Mouse (Mus musculus): ENCODE data around the gene Rplp2. TPM values are rescaled to one million over a fixed set of nuclear protein-coding genes. Genes with fewer than 3 reads are reported as not detected.

Rplp2 gene
- polyA plus RNA-seq, 1 experiment from 2014 or later: 766 TPM

GRCm38 (mm10) chr7:141423811-141424210 is 23.4 kb upstream of the Rplp2 start:
- Histone ChIP-seq H3K27ac (no peak overlapping the region), H3K79me2 (ENCODE audit: inconsistent target) (no peaks in the 10 kb centered on the region), H3K36me3 (ENCODE audit: inconsistent target) (no peaks in the 10 kb centered on the region), H3K4me3 (ENCODE audit: inconsistent target) (no peak overlapping the region)
- WGBS (ENCODE audit: missing documents): 89% methylated on average over 4 of the region's 4 CpGs

- WGBS (ENCODE audit: missing documents): 90% methylated on average over 12 of the region's 12 CpGs
- Histone ChIP-seq H3K36me3 (ENCODE audit: inconsistent target) (peaks cover 19% of the 10 kb centered on the region), H3K4me3 (ENCODE audit: inconsistent target) (no peak overlapping the region), H3K79me2 (ENCODE audit: inconsistent target) (no peaks in the 10 kb centered on the region), H3K27ac (no peak overlapping the region)
Observed at GRCm38 (mm10) chr7:141426948-141427730, 20.0 kb upstream of the Rplp2 start.

- Histone ChIP-seq H3K4me3 (ENCODE audit: inconsistent target) (no peak overlapping the region), H3K36me3 (ENCODE audit: inconsistent target) (peaks cover 35% of the 10 kb centered on the region), H3K79me2 (ENCODE audit: inconsistent target) (peaks cover 1% of the 10 kb centered on the region; the same call in 1 of the 2 replicates), H3K27ac (no peak overlapping the region)
- WGBS (ENCODE audit: missing documents): 90% methylated on average over 5 of the region's 5 CpGs
Observed at GRCm38 (mm10) chr7:141428701-141429100, 18.5 kb upstream of the Rplp2 start.

- H3K4me3 ChIP-seq (ENCODE audit: inconsistent target): no peak within 1 kb of the TSS
- peaks cover 37% of the 10 kb centered on the region for H3K36me3 ChIP-seq (ENCODE audit: inconsistent target)
- H3K27ac ChIP-seq: no peak within 1 kb of the TSS
- H3K79me2 ChIP-seq (ENCODE audit: inconsistent target): peaks cover 7% of the 10 kb centered on the region
- 85% methylated on average over 19 of the region's 19 CpGs for WGBS (ENCODE audit: missing documents)
Observed at GRCm38 (mm10) chr7:141429310-141429709, 17.9 kb upstream of the Rplp2 start, which contains the start of gene Cend1. Gene Cend1, minus strand, starts transcription at chr7:141429491.

- Histone ChIP-seq H3K4me3 (ENCODE audit: inconsistent target) (no peak overlapping the region), H3K79me2 (ENCODE audit: inconsistent target) (peaks cover 14% of the 10 kb centered on the region), H3K36me3 (ENCODE audit: inconsistent target) (peaks cover 37% of the 10 kb centered on the region), H3K27ac (no peak overlapping the region)
- WGBS (ENCODE audit: missing documents): 94% methylated on average over 9 of the region's 9 CpGs
Observed at GRCm38 (mm10) chr7:141429840-141430584, 17.2 kb upstream of the Rplp2 start.

GRCm38 (mm10) chr7:141430585-141431240 is 16.5 kb upstream of the Rplp2 start:
- no peak overlapping the region for H3K27ac ChIP-seq
- WGBS (ENCODE audit: missing documents): 94% methylated on average over 9 of the region's 9 CpGs
- no peak overlapping the region for H3K4me3 ChIP-seq (ENCODE audit: inconsistent target)
- H3K79me2 ChIP-seq (ENCODE audit: inconsistent target): peaks cover 20% of the 10 kb centered on the region
- peaks cover 37% of the 10 kb centered on the region for H3K36me3 ChIP-seq (ENCODE audit: inconsistent target)

- Histone ChIP-seq H3K27ac (no peak overlapping the region), H3K4me3 (ENCODE audit: inconsistent target) (no peak overlapping the region), H3K36me3 (ENCODE audit: inconsistent target) (peaks cover 37% of the 10 kb centered on the region), H3K79me2 (ENCODE audit: inconsistent target) (peaks cover 29% of the 10 kb centered on the region)
- 92% methylated on average over 18 of the region's 19 CpGs for WGBS (ENCODE audit: missing documents)
Observed at GRCm38 (mm10) chr7:141431434-141432185, 15.6 kb upstream of the Rplp2 start.

GRCm38 (mm10) chr7:141432186-141432611 is 15.0 kb upstream of the Rplp2 start:
- H3K4me3 ChIP-seq (ENCODE audit: inconsistent target): no peak overlapping the region
- H3K36me3 ChIP-seq (ENCODE audit: inconsistent target): peaks cover 37% of the 10 kb centered on the region
- 64% methylated on average over 8 of the region's 8 CpGs for WGBS (ENCODE audit: missing documents)
- no peak overlapping the region for H3K27ac ChIP-seq
- peaks cover 35% of the 10 kb centered on the region for H3K79me2 ChIP-seq (ENCODE audit: inconsistent target)

- H3K27ac ChIP-seq: no peak overlapping the region
- WGBS (ENCODE audit: missing documents): 89% methylated on average over 5 of the region's 6 CpGs
- no peak overlapping the region for H3K4me3 ChIP-seq (ENCODE audit: inconsistent target)
- peaks cover 35% of the 10 kb centered on the region for H3K79me2 ChIP-seq (ENCODE audit: inconsistent target)
- peaks cover 37% of the 10 kb centered on the region for H3K36me3 ChIP-seq (ENCODE audit: inconsistent target)
Observed at GRCm38 (mm10) chr7:141432741-141433516, 14.2 kb upstream of the Rplp2 start.

GRCm38 (mm10) chr7:141433517-141434400 is 13.4 kb upstream of the Rplp2 start:
- H3K27ac ChIP-seq: no peak overlapping the region
- 90% methylated on average over 15 of the region's 15 CpGs for WGBS (ENCODE audit: missing documents)
- H3K36me3 ChIP-seq (ENCODE audit: inconsistent target): peaks cover 37% of the 10 kb centered on the region
- H3K79me2 ChIP-seq (ENCODE audit: inconsistent target): peaks cover 35% of the 10 kb centered on the region
- peak overlapping the region; percentile 57 for H3K4me3 ChIP-seq (ENCODE audit: inconsistent target)

GRCm38 (mm10) chr7:141434464-141434863 is 12.7 kb upstream of the Rplp2 start:
- Histone ChIP-seq H3K36me3 (ENCODE audit: inconsistent target) (peaks cover 37% of the 10 kb centered on the region), H3K27ac (peak overlapping the region; percentile 27)
- 29% methylated on average over 8 of the region's 8 CpGs for WGBS (ENCODE audit: missing documents)

GRCm38 (mm10) chr7:141435129-141435855 is 11.9 kb upstream of the Rplp2 start:
- Histone ChIP-seq H3K27ac (peak overlapping the region; percentile 61), H3K4me3 (ENCODE audit: inconsistent target) (peak overlapping the region; percentile 57), H3K36me3 (ENCODE audit: inconsistent target) (peaks cover 34% of the 10 kb centered on the region), H3K79me2 (ENCODE audit: inconsistent target) (peaks cover 35% of the 10 kb centered on the region)
- 5% methylated on average over 17 of the region's 17 CpGs for WGBS (ENCODE audit: missing documents)

More at GRCm38 (mm10) chr7:141434464-141434863, 12.7 kb upstream of the Rplp2 start:
- H3K79me2 ChIP-seq (ENCODE audit: inconsistent target): peaks cover 35% of the 10 kb centered on the region
- peak overlapping the region; percentile 57 for H3K4me3 ChIP-seq (ENCODE audit: inconsistent target)

All from macrophage (primary cell).